Mouse (Mus musculus): ENCODE data around the gene Mst1r.
A peak's percentile ranks its signal among the peaks of the same experiment; 100 is the strongest.

The Mst1r gene

DNA sequence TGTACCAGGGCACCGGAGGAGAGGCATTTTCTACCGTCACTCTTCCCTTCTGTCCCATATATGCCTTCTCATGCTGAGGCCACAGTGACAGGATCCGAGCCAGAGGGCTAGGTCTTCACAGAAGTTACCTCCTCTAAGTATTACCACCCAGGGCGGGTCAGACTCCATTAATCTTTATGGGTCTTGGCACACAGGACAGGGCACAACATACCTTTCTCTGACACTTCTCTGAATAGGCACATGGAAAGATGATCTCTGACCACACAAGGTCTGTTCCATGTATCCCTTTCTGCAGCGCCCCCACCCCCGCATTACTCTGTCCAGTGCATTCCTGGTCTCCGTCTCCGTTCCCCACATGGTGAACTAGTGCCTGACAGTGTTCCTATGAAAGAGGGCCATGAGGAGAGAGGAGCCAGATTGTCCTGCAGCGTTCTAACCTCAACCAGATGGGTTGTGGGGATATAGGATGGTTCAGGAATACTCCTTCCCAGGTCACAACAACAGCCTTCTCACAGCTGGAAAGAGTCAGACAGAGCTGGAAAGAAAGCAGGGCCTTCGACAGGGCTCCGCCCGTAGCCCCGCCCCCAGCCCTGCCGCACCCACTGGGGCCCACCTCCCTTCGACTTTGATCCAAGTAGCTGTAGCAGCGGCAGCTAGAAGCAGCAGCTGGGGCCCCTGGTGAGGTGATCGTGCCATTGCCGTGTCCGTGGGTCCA is at the start of gene Mst1r:
Gene Mst1r (plus strand): TSS at position 622 of the 715 bp plus-strand sequence.
- DNase-seq (ENCODE audit: low read depth, low spot score): peak; percentile 34

GRCm38 (mm10) chr9:107858343-107858742 is 48.3 kb upstream of the Mst1r start:
- DNase-seq (ENCODE audit: low read depth, low spot score): no peak

DNA sequence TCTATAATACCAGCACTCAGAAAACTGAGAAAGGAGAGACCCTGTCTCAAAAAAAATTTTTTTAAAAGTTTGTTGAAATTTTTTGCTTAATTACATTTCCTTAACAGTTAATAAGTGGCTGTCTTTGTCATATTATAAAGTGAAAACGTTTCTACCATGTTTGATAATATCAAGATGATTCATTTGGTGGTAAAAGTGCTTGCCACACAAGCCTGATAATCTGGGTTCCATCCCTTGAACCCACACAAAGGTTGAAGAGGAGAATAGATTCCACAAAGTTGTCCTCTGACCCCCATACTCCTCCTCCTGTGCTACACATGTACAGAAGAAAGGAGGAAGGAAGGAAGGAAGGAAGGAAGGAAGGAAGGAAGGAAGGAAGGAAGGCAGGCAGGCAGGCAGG is 42.2 kb upstream of the Mst1r start:
- no peak for DNase-seq (ENCODE audit: low read depth, low spot score)

DNA sequence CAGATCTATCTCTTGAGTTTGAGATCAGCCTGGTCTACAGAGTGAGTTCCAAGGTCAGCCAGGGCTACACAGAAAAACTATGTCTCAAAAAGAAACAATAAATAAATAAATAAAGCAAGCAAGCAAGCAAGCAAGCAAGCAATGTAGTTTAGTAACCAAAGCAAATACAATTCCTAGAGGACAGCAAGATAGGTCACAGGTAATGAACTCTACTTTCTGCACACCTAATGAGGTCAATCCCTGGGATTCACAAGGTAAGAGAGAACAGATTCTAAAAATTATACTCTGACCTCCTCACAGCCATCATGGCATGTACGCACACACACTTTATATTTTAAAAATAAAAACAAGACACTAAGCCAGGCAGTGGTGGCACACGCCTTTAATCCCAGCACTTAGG is 40.6 kb upstream of the Mst1r start:
- DNase-seq (ENCODE audit: low read depth, low spot score): no peak

DNA sequence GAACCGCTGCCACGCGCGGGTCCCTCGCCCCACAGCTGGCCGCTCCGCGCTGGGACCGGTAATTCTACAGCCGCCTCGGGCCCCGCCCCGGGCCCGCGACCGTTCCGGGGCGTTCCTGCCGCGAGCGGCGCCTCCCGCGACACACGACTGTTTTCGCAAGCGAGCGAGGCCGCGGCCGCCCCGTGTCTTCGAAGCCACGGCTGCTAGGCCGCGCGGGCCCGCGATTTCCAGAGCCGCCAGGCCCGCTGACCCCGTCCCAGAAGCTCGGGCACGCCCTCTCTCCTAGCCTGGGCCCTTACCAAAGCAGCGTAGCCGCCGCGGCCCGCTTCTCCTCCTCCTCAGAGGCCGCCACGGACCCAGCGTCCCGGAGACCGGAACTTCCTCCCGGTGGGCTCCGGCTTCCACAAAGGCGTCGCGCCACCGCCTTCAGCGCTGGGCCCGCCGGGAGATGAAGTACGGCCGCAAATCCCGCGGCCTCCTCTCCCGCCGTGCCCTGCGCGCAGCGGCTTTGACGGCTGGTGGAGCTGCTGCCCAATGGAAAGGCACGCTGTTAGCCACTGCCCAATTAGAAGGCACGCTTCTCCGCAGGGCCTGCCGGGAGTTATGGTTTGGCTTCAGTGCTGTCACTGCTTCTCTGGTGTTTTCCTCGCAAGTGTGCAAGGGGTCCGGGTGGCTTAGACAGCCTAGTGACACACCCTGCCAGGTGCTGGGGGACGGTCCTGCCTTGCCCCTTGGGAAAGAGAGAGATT is 34.1 kb upstream of the Mst1r start:
- peak; percentile 96 for DNase-seq (ENCODE audit: low read depth, low spot score)

GRCm38 (mm10) chr9:107873137-107873536 is 33.5 kb upstream of the Mst1r start, which contains the start of gene Rbm6:
TSS of gene Rbm6 (minus strand) at chr9:107873237.
- DNase-seq (ENCODE audit: low read depth, low spot score): no peak

DNA sequence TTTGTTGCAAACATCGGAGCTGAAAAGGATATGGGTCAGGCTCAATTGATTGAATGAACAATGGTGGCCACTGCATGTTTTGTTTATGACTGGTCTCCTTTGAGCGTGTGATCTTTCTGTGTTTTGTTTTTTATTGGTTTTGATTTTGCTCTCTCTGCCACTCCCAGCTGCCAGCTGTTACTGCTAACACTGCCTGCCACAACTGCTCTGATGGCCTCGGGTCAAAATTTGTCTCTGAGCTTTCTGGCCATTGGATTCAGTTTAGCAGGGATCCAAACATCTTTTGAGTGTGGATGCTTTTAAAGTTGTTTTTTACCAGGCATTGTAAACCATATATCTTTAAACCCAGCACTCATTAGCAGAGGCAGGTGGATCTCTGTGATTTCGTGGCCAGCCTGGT is 26.3 kb upstream of the Mst1r start:
- no peak for DNase-seq (ENCODE audit: low read depth, low spot score)

- peak; percentile 95 for DNase-seq (ENCODE audit: low read depth, low spot score)
Observed at GRCm38 (mm10) chr9:107887804-107888266, 18.8 kb upstream of the Mst1r start, which contains the start of gene Mon1a. TSS of gene Mon1a (plus strand) at chr9:107888151.

- DNase-seq (ENCODE audit: low read depth, low spot score): peak; percentile 73
Observed at GRCm38 (mm10) chr9:107888267-107888850, 18.3 kb upstream of the Mst1r start.

DNA sequence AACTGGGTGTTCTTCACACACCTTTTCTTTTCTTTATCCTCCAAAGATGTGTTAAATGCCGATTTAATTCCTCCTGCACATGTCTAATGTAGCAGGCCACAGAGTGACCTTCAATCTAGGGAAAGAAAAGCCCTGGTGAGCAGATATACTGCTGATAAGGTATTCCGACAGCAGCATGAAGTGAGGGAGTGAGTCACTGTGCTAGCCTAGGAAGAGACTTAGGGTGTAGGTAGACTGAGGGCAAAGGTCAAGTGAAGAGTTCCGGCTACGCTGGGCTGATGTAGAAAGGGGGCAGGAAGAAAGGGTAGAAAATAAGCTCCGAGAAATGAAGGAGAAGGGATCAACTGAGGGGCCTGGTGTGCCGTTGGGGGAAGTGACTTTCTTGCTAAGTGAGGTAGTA is 16.4 kb upstream of the Mst1r start:
- no peak for DNase-seq (ENCODE audit: low read depth, low spot score)

DNA sequence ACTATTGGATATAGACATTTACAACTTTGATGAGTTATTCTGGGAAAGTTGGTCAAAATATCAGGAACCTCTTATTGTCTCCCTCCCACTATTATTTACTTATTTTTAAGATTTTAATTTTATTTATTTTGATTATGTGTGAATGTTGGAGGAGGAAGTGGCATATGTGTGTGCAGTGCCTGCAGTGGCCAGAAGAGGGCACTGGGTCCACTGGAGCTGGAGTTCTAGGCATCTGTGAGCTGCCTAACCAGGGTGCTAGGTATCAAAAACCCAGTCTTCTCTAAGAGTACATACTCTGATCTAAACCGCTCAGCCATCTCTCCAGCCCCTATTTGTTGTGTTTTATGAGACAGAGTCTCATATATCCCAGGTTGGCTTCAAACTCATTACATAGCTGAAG is 15.7 kb upstream of the Mst1r start:
- peak; percentile 27 for DNase-seq (ENCODE audit: low read depth, low spot score)

DNA sequence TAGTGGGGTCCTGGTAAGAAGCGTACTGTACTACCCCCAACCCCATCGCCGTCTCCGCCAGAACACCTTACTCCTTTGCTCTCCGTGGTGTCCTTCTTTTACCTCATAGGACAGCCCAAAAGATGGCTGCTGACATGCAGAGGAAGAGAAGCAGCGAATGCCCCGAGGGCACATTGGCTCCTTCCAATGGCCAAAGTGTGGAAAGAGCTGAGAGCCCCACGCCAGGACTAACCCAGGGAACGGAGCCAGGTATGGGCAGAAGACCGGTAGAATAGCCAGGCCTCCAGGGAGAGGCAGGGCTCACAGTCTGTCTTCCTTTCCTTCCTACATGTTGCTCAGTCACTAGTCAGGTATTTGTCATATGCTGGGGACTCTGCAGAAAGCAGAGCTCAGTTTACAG is 8.1 kb upstream of the Mst1r start:
- DNase-seq (ENCODE audit: low read depth, low spot score): no peak

GRCm38 (mm10) chr9:107899855-107900254 is 6.8 kb upstream of the Mst1r start:
- no peak for DNase-seq (ENCODE audit: low read depth, low spot score)

DNA sequence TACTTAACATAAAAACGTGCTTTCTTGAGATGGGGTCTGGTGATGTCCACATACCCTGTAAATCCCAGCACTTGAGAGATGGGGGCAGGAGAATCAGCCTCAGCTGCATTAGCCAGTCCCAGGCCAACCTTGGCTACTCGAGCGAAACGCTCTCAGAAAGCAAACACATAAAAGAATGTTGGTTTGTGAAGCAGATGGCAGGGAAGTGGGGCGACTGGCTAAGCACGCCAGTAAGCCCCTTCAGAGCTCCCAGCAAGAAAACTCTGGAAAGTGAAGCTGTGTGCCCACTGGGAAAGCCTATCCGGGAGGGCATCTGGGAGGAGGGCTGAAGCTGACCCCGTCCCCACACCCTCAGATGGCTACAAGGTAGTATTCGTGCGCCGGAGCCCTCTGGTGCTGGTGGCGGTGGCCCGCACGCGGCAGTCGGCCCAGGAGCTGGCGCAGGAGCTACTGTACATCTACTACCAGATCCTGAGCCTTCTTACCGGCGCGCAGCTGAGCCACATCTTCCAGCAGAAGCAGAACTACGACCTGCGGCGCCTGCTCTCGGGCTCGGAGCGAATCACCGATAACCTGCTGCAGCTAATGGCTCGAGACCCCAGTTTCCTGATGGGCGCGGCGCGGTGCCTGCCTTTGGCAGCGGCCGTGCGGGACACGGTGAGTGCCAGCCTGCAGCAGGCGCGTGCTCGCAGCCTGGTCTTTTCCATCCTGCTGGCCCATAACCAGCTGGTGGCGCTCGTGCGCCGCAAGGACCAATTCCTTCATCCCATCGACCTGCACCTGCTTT is 5.6 kb upstream of the Mst1r start:
- DNase-seq (ENCODE audit: low read depth, low spot score): no peak

GRCm38 (mm10) chr9:107901627-107901914 is 5.1 kb upstream of the Mst1r start:
- no peak for DNase-seq (ENCODE audit: low read depth, low spot score)

- peak; percentile 79 for DNase-seq (ENCODE audit: low read depth, low spot score)
Observed at GRCm38 (mm10) chr9:107904726-107905125, 1.9 kb upstream of the Mst1r start.

DNA sequence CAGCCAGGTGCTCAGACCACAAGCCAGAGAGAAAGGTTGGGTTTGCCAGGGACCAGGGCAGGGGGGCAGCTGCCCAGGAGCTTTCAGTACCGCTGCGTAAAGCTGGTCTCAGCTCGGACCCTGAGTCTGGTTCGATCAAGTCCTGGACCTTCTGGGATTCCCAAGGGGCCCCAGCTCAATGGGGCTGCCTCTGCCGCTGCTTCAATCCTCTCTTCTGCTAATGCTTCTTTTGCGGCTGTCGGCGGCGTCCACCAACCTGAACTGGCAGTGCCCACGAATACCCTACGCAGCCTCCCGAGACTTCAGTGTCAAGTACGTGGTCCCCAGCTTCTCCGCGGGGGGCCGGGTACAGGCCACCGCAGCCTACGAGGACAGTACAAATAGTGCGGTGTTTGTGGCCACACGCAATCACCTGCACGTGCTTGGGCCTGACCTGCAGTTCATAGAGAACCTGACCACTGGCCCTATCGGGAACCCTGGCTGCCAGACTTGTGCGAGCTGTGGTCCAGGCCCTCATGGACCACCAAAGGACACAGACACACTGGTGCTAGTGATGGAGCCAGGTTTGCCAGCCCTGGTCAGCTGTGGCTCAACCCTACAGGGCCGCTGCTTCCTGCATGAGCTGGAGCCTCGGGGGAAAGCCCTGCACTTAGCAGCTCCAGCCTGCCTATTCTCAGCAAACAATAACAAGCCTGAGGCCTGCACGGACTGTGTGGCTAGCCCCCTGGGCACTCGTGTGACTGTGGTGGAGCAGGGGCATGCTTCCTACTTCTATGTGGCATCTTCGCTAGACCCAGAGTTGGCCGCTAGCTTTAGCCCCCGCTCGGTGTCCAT is 511 bp downstream of the Mst1r start:
- DNase-seq (ENCODE audit: low read depth, low spot score): no peak

DNA sequence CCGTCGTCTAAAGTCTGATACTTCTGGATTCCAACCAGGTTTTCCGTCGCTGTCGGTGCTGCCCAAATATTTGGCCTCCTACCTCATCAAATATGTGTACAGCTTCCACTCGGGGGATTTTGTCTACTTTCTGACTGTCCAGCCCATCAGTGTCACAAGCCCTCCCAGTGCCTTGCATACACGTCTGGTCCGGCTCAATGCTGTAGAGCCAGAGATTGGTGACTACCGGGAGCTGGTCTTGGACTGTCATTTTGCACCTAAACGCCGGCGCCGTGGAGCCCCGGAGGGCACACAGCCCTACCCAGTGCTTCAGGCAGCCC is 1.1 kb downstream of the Mst1r start:
- no peak for DNase-seq (ENCODE audit: low read depth, low spot score)

GRCm38 (mm10) chr9:107908410-107909158 is 1.9 kb downstream of the Mst1r start:
- no peak for DNase-seq (ENCODE audit: low read depth, low spot score)

DNA sequence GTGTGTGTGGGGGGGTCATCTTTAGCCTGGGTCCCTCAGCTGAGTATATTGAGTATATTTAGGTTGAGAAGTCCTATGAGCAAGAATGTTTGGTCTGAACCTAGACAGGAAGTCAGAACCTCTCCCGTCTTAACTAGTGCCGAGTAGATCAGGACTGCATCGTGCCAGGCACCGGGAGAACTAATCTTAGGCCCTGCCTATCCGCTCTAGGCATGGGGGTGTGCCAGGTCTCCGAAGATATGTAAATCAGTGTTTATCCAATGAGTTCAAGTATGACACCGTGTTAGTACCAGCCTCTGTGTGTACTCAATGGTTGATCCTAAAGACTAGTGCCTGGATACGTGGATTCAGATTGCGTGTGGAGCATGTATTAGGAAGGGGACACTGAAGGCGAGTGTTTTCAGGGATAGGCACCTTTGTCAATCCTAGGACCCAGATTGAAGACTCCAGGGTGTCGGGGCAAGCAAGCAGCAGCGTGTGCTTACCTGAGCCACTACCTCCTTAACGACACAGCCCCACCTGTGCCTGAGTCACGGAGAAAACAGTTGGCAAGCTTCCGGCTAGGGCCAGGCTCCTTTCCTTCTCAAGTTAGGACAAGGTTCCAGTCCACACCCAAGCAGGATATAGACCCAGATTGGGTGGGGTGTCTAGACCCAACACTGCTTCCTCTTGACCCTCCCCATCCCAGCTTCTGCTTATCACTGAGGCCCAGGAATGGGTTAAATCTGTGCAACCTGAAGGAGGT is 3.5 kb downstream of the Mst1r start:
- no peak for DNase-seq (ENCODE audit: low read depth, low spot score)
